Mouse (Mus musculus) stomach, embryonic 15.5 days (tissue): ENCODE data around the gene Nmbr. TPM values are rescaled to one million over a fixed set of nuclear protein-coding genes. Genes with fewer than 3 reads are reported as not detected.

Source experiments
- ATAC-seq: fragments of 200-750 bp; cut with Nextera tagmentation; 2 replicates; pipeline ENCODE4 v1.8.0; 2017; ENCODE audit warnings: low read depth, moderate number of reproducible peaks, moderate TSS enrichment; ENCODE audit not compliant: insufficient read depth, low FRiP score
- H3K27ac ChIP-seq: fragments of 300-500 bp; sonication (generic); 2 replicates; pipeline ENCODE4 v1.5.1; 2015; ENCODE audit warnings: mild to moderate bottlenecking, inconsistent platforms
- H3K27me3 ChIP-seq: fragments of 300-500 bp; sonication (generic); replicated peaks from 2 replicates; pipeline ENCODE4 v1.6.1; 2015; ENCODE audit warnings: inconsistent platforms
- H3K36me3 ChIP-seq: fragments of 300-500 bp; sonication (generic); 2 replicates; pipeline ENCODE4 v1.6.1; 2015; ENCODE audit warnings: inconsistent platforms
- H3K4me1 ChIP-seq: fragments of 300-500 bp; sonication (generic); 2 replicates; pipeline ENCODE4 v1.6.1; 2015; ENCODE audit warnings: inconsistent platforms
- H3K4me2 ChIP-seq: fragments of 300-500 bp; sonication (generic); 2 replicates; pipeline ENCODE4 v1.6.1; 2015; ENCODE audit warnings: mild to moderate bottlenecking, inconsistent platforms
- H3K4me3 ChIP-seq: fragments of 300-500 bp; sonication (generic); replicated peaks from 2 replicates; pipeline ENCODE4 v1.5.1; 2015; ENCODE audit warnings: inconsistent platforms
- H3K9ac ChIP-seq: fragments of 300-500 bp; sonication (generic); 2 replicates; pipeline ENCODE4 v1.6.1; 2015; ENCODE audit warnings: inconsistent platforms
- H3K9me3 ChIP-seq: fragments of 300-500 bp; sonication (generic); 2 replicates; pipeline ENCODE4 v1.6.1; 2016; ENCODE audit warnings: inconsistent platforms
- WGBS: fragments of 180-500 bp; shearing (Covaris S2); methylation state at CpG from one replicate; pipeline ENCODE4 v1.1.7; 2015; 5-methylcytosine and 5-hydroxymethylcytosine counted together
- polyA plus RNA-seq: library from polyadenylated mRNA; unstranded; fragments of >200 nt; fragmentation: Nextera tagmentation; extraction: Ambion mirVana; gene quantifications from 2 replicates; pipeline ENCODE4 v1.2.1, GENCODE M21; 2015

Gene Nmbr
- 0.18 and 0.33 TPM in 2 replicates for polyA plus RNA-seq

GRCm38 (mm10) chr10:14705072-14706066 is at the start of gene Nmbr, which contains the start of gene Vta1:
Gene Nmbr (plus strand): TSS chr10:14705591.
Gene Vta1 (minus strand): TSS chr10:14705560.
- under 1% methylated on average over 50 of the region's 50 CpGs for WGBS
- H3K27ac ChIP-seq, result no peak within 1 kb of the TSS
- no peaks in the 10 kb centered on the region for H3K27me3 ChIP-seq
- H3K4me3 ChIP-seq, result peak within 1 kb of the TSS; percentile 81
- peak within 1 kb of the TSS; percentile 63 for H3K9ac ChIP-seq
- peak; percentile 98 for ATAC-seq
- H3K36me3 ChIP-seq, result no peaks in the 10 kb centered on the region
- no peaks in the 10 kb centered on the region for H3K9me3 ChIP-seq
- peaks cover 9% of the 10 kb centered on the region for H3K4me1 ChIP-seq
- H3K4me2 ChIP-seq, result peak within 1 kb of the TSS; percentile 50

- Histone ChIP-seq H3K9ac (no peak overlapping the region), H3K27ac (no peak overlapping the region), H3K9me3 (no peaks in the 10 kb centered on the region), H3K4me2 (no peak overlapping the region), H3K4me3 (no peak overlapping the region), H3K27me3 (no peaks in the 10 kb centered on the region), H3K4me1 (no peaks in the 10 kb centered on the region), H3K36me3 (peaks cover 9% of the 10 kb centered on the region; the same call in 1 of the 2 replicates)
- no peak for ATAC-seq
- 83% methylated on average over 2 of the region's 2 CpGs for WGBS
Measured at GRCm38 (mm10) chr10:14660875-14661274, 44.5 kb upstream of the Nmbr start.

GRCm38 (mm10) chr10:14666147-14666546 is 39.2 kb upstream of the Nmbr start:
- H3K27me3 ChIP-seq, result no peaks in the 10 kb centered on the region
- 95% methylated on average over 2 of the region's 2 CpGs for whole genome bisulfite sequencing
- no peak for ATAC-seq
- no peaks in the 10 kb centered on the region for H3K4me1 ChIP-seq
- H3K9me3 ChIP-seq, result no peaks in the 10 kb centered on the region
- no peak overlapping the region for H3K9ac ChIP-seq
- H3K4me2 ChIP-seq, result no peak overlapping the region
- peaks cover 11% of the 10 kb centered on the region for H3K36me3 ChIP-seq
- no peak overlapping the region for H3K27ac ChIP-seq
- no peak overlapping the region for H3K4me3 ChIP-seq

GRCm38 (mm10) chr10:14685663-14686062 is 19.7 kb upstream of the Nmbr start:
- Histone ChIP-seq H3K9me3 (no peaks in the 10 kb centered on the region), H3K36me3 (peaks cover 3% of the 10 kb centered on the region; the same call in 1 of the 2 replicates), H3K4me2 (no peak overlapping the region), H3K9ac (no peak overlapping the region), H3K4me3 (no peak overlapping the region), H3K27me3 (no peaks in the 10 kb centered on the region), H3K4me1 (no peaks in the 10 kb centered on the region), H3K27ac (no peak overlapping the region)
- ATAC-seq, result no peak
- 96% methylated on average over 1 of the region's 1 CpGs for WGBS

GRCm38 (mm10) chr10:14688785-14689442 is 16.5 kb upstream of the Nmbr start:
- Histone ChIP-seq H3K4me1 (no peaks in the 10 kb centered on the region), H3K4me3 (no peak overlapping the region), H3K4me2 (no peak overlapping the region), H3K36me3 (peaks cover 3% of the 10 kb centered on the region; the same call in 1 of the 2 replicates), H3K27me3 (no peaks in the 10 kb centered on the region), H3K27ac (no peak overlapping the region), H3K9ac (no peak overlapping the region), H3K9me3 (no peaks in the 10 kb centered on the region)
- WGBS, result 74% methylated on average over 6 of the region's 6 CpGs
- ATAC-seq, result no peak

- H3K36me3 ChIP-seq, result peaks cover 3% of the 10 kb centered on the region; the same call in 1 of the 2 replicates
- H3K9me3 ChIP-seq, result no peaks in the 10 kb centered on the region
- H3K27me3 ChIP-seq, result no peaks in the 10 kb centered on the region
- no peaks in the 10 kb centered on the region for H3K4me1 ChIP-seq
- H3K4me3 ChIP-seq, result no peak overlapping the region
- no peak overlapping the region for H3K4me2 ChIP-seq
- no peak overlapping the region for H3K27ac ChIP-seq
- ATAC-seq, result no peak
- 86% methylated on average over 3 of the region's 3 CpGs for WGBS
- H3K9ac ChIP-seq, result no peak overlapping the region
Measured at GRCm38 (mm10) chr10:14690349-14690748, 15.0 kb upstream of the Nmbr start.

- no peak overlapping the region for H3K27ac ChIP-seq
- ATAC-seq, result no peak
- no peak overlapping the region for H3K4me2 ChIP-seq
- H3K4me3 ChIP-seq, result no peak overlapping the region
- no peaks in the 10 kb centered on the region for H3K9me3 ChIP-seq
- no peaks in the 10 kb centered on the region for H3K27me3 ChIP-seq
- H3K36me3 ChIP-seq, result no peaks in the 10 kb centered on the region
- H3K4me1 ChIP-seq, result peaks cover 9% of the 10 kb centered on the region
- WGBS, result 80% methylated on average over 1 of the region's 1 CpGs
- H3K9ac ChIP-seq, result no peak overlapping the region
Measured at GRCm38 (mm10) chr10:14703239-14703638, 2.2 kb upstream of the Nmbr start.

- Histone ChIP-seq H3K27me3 (no peaks in the 10 kb centered on the region), H3K36me3 (no peaks in the 10 kb centered on the region), H3K27ac (no peak overlapping the region), H3K4me1 (peaks cover 9% of the 10 kb centered on the region), H3K9ac (no peak overlapping the region), H3K4me3 (peak overlapping the region; percentile 81), H3K9me3 (no peaks in the 10 kb centered on the region), H3K4me2 (peak overlapping the region; percentile 50)
- no peak for ATAC-seq
- 65% methylated on average over 4 of the region's 4 CpGs for whole genome bisulfite sequencing
Measured at GRCm38 (mm10) chr10:14703830-14704420, 1.5 kb upstream of the Nmbr start.

- 59% methylated on average over 3 of the region's 3 CpGs for WGBS
- no peaks in the 10 kb centered on the region for H3K9me3 ChIP-seq
- no peak for ATAC-seq
Measured at GRCm38 (mm10) chr10:14718114-14718513, 12.7 kb downstream of the Nmbr start, which contains the start of gene Gje1. Gene Gje1 (minus strand): TSS chr10:14718214.

GRCm38 (mm10) chr10:14725671-14726070 is 20.3 kb downstream of the Nmbr start:
- Histone ChIP-seq H3K4me2 (no peak overlapping the region), H3K9me3 (no peaks in the 10 kb centered on the region), H3K9ac (no peak overlapping the region), H3K36me3 (no peaks in the 10 kb centered on the region), H3K4me3 (no peak overlapping the region), H3K27me3 (no peaks in the 10 kb centered on the region), H3K27ac (no peak overlapping the region), H3K4me1 (no peaks in the 10 kb centered on the region)
- 64% methylated on average over 9 of the region's 9 CpGs for whole genome bisulfite sequencing
- ATAC-seq, result no peak

More at GRCm38 (mm10) chr10:14718114-14718513, 12.7 kb downstream of the Nmbr start, which contains the start of gene Gje1:
- H3K27me3 ChIP-seq, result no peaks in the 10 kb centered on the region
- H3K27ac ChIP-seq, result no peak within 1 kb of the TSS
- no peaks in the 10 kb centered on the region for H3K36me3 ChIP-seq
- no peaks in the 10 kb centered on the region for H3K4me1 ChIP-seq
- no peak within 1 kb of the TSS for H3K9ac ChIP-seq
- no peak within 1 kb of the TSS for H3K4me3 ChIP-seq
- H3K4me2 ChIP-seq, result no peak within 1 kb of the TSS

GRCm38 (mm10) chr10:14734285-14734684 is 28.9 kb downstream of the Nmbr start:
- H3K27ac ChIP-seq, result no peak overlapping the region
- 0% methylated on average over 2 of the region's 2 CpGs for WGBS
- H3K4me2 ChIP-seq, result no peak overlapping the region
- no peaks in the 10 kb centered on the region for H3K9me3 ChIP-seq
- H3K9ac ChIP-seq, result no peak overlapping the region
- no peak overlapping the region for H3K4me3 ChIP-seq
- H3K27me3 ChIP-seq, result no peaks in the 10 kb centered on the region
- no peak for ATAC-seq
- H3K36me3 ChIP-seq, result no peaks in the 10 kb centered on the region
- H3K4me1 ChIP-seq, result no peaks in the 10 kb centered on the region
